Mouse (Mus musculus) olfactory bulb, adult 2 months (tissue): ENCODE measurements around the gene Cog8. TPM values are rescaled to one million over a fixed set of nuclear protein-coding genes. Genes with fewer than 3 reads are reported as not detected.
A peak's percentile ranks its signal among the peaks of the same experiment; 100 is the strongest.
"Not testable (repeated sequence)": the region's sequence is repeated elsewhere in the genome, so short reads cannot be mapped to it uniquely, and the experiment has no call there.

Source experiments
- H3K27ac ChIP-seq: fragments of 200-500 bp; 2 replicates; pipeline ENCODE4 v1.5.1; 2012; ENCODE audit warnings: low read depth, low read length; ENCODE audit not compliant: insufficient read depth
- H3K4me1 ChIP-seq: fragments of 200-500 bp; 2 replicates; pipeline ENCODE4 v1.6.1; 2012; ENCODE audit warnings: low read length; ENCODE audit not compliant: control insufficient read depth, insufficient read depth
- H3K4me3 ChIP-seq: fragments of 200-500 bp; 2 replicates; pipeline ENCODE4 v1.5.1; 2012; ENCODE audit warnings: mild to moderate bottlenecking, low read depth, low read length, moderate library complexity; ENCODE audit not compliant: insufficient read depth
- CTCF ChIP-seq: fragments of 200-500 bp; IDR thresholded peaks from 2 replicates; pipeline ENCODE4 v1.5.1; 2012; ENCODE audit warnings: low read depth, mild to moderate bottlenecking, low read length, moderate library complexity; ENCODE audit not compliant: insufficient read depth
- POLR2A ChIP-seq: fragments of 200-500 bp; IDR thresholded peaks from 2 replicates; pipeline ENCODE4 v1.6.1; 2012; ENCODE audit warnings: mild to moderate bottlenecking, low read depth, low read length, moderate library complexity; ENCODE audit not compliant: insufficient read depth
- WGBS: fragments of 180-500 bp; shearing (Covaris S2); methylation state at CpG from one replicate; pipeline ENCODE4 v1.1.7; 2018; 5-methylcytosine and 5-hydroxymethylcytosine counted together
- polyA plus RNA-seq: library from polyadenylated mRNA; stranded (reverse); fragments of >200 nt; gene quantifications from 2 replicates; pipeline ENCODE4 v1.2.4, GENCODE M21; 2012; ENCODE audit warnings: low replicate concordance; ENCODE audit not compliant: missing spikeins, insufficient read depth, insufficient read length

Cog8 gene
- polyA plus RNA-seq, 1 experiment, result not detected

- under 1% methylated on average over 87 of the region's 87 CpGs for WGBS
Observed at GRCm38 (mm10) chr8:107048061-107048941, 8.2 kb downstream of the Cog8 start, which contains the start of gene Pdf. TSS of gene Pdf (minus strand) at chr8:107048614.

GRCm38 (mm10) chr8:107046976-107047375 is 9.5 kb downstream of the Cog8 start:
- WGBS, result 91% methylated on average over 5 of the region's 5 CpGs

More at GRCm38 (mm10) chr8:107048061-107048941, 8.2 kb downstream of the Cog8 start, which contains the start of gene Pdf:
- TF ChIP-seq POLR2A (peak; percentile 64), CTCF (no peak)
- Histone ChIP-seq H3K27ac (peak within 1 kb of the TSS; percentile 57), H3K4me3 (peak within 1 kb of the TSS; percentile 87), H3K4me1 (peaks cover 5% of the 10 kb centered on the region)

GRCm38 (mm10) chr8:107045478-107045877 is 11.0 kb downstream of the Cog8 start:
- no peak overlapping the region for H3K4me3 ChIP-seq
- no peak for TF ChIP-seq POLR2A
- no peak for TF ChIP-seq CTCF
- peaks cover 5% of the 10 kb centered on the region for H3K4me1 ChIP-seq
- H3K27ac ChIP-seq, result no peak overlapping the region
- 90% methylated on average over 6 of the region's 6 CpGs for WGBS

More at GRCm38 (mm10) chr8:107046976-107047375, 9.5 kb downstream of the Cog8 start:
- TF ChIP-seq POLR2A, result no peak
- no peak for TF ChIP-seq CTCF
- H3K4me3 ChIP-seq, result no peak overlapping the region
- peaks cover 5% of the 10 kb centered on the region for H3K4me1 ChIP-seq
- no peak overlapping the region for H3K27ac ChIP-seq

GRCm38 (mm10) chr8:107040632-107041031 is 15.9 kb downstream of the Cog8 start:
- TF ChIP-seq CTCF, result no peak
- no peak for TF ChIP-seq POLR2A
- 83% methylated on average over 7 of the region's 7 CpGs for WGBS
- H3K4me1 ChIP-seq, result peaks cover under 1% of the 10 kb centered on the region; the same call in 1 of the 2 replicates
- no peak overlapping the region for H3K4me3 ChIP-seq
- no peak overlapping the region for H3K27ac ChIP-seq

GRCm38 (mm10) chr8:107036626-107037025 is 19.9 kb downstream of the Cog8 start:
- no peak overlapping the region for H3K4me3 ChIP-seq
- TF ChIP-seq CTCF, result no peak
- no peak for TF ChIP-seq POLR2A
- 64% methylated on average over 8 of the region's 8 CpGs for WGBS
- H3K4me1 ChIP-seq, result peaks cover 9% of the 10 kb centered on the region
- H3K27ac ChIP-seq, result no peak overlapping the region

- H3K4me3 ChIP-seq, result no peak overlapping the region
- no peak for TF ChIP-seq POLR2A
- TF ChIP-seq CTCF, result no peak
- WGBS, result 90% methylated on average over 3 of the region's 3 CpGs
- no peak overlapping the region for H3K27ac ChIP-seq
- peaks cover 9% of the 10 kb centered on the region for H3K4me1 ChIP-seq
Observed at GRCm38 (mm10) chr8:107035641-107036040, 20.8 kb downstream of the Cog8 start.

- H3K4me1 ChIP-seq, H3K27ac ChIP-seq, H3K4me3 ChIP-seq: not testable (repeated sequence)
- 97% methylated on average over 2 of the region's 2 CpGs for WGBS
Observed at GRCm38 (mm10) chr8:107033609-107034008, 22.9 kb downstream of the Cog8 start.

- under 1% methylated on average over 40 of the region's 40 CpGs for WGBS
- TF ChIP-seq POLR2A (no peak), CTCF (no peak)
- Histone ChIP-seq H3K27ac (0 out of 2 replicates have a peak overlapping the region, but pooled peaks have one; percentile 4), H3K4me3 (peak overlapping the region; percentile 84), H3K4me1 (peaks cover 9% of the 10 kb centered on the region)
Observed at GRCm38 (mm10) chr8:107031577-107032090, 24.9 kb downstream of the Cog8 start.
